Mouse (Mus musculus): ENCODE measurements around the gene Ptprb.

Ptprb gene

DNA sequence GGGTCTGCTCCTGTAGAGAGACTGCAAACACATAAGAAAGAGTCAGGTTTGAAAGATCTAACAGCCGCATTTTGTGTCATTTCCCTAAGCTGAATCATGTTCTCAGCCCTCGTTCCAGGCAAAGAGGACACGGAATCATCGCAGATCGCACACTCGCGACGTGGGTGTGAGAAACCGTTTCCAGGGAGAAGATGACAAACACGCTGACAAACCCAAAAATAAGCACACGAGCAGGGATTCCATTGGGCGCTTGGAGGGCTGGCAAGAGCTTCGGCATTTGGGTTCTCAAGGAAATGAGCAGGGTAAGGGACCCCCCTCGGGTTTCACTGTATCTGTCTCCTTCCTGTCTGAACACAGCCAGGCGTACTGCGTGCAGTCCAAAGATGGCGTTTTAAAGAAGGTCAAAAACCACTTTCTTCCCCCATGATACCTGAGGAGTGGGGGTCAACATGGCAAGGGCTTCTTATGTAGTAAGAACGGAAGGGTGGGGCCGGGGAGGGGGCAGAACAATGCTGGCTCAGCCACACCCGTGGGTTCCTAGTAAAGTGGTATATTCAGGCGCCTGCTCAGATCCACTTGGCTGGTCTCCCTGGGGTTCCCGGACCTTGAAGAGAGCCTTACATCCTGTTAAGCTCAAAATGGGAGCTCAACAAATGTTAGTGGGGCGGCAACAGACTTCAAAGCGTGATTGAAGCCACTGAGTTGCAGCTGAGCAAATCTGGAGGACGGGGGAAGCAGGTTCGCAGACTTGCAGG lies 152.9 kb downstream of the Ptprb start:
- no peak for DNase-seq

- no peak for DNase-seq
These were observed 157.1 kb downstream of the Ptprb start for GRCm38 (mm10) chr10:116432421-116432820.

- DNase-seq: no peak
These were observed 160.1 kb downstream of the Ptprb start for GRCm38 (mm10) chr10:116435455-116435854.
